Mouse (Mus musculus): ENCODE measurements around the gene Gm19426. TPM values are rescaled to one million over a fixed set of nuclear protein-coding genes. Genes with fewer than 3 reads are reported as not detected.
A peak's percentile ranks its signal among the peaks of the same experiment; 100 is the strongest.

Gene Gm19426
- polyA plus RNA-seq, 1 experiment from 2014 or later = 6.7 TPM

DNA sequence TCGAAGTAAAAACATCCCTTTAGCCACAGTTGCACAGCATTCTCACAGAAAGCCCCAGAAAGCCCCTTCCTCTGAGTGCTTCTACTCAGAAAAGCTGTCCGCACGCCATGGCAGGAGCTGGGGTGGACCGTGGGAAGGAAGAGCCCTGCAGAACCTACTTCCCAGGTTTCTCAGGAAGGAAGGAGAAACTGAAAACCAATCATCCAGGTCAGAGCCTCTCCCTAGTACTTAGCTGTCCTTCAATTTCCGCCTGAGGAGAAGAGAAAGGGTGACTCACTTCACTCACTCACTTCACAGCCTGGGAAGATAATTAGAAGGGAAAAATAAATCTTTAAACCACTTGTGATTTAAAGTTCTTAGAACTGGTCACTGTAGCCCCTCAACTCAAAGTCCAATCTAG, 39.1 kb downstream of the Gm19426 start:
- Histone ChIP-seq H3K9ac (ENCODE audit: low read depth, low read length) (no peak overlapping the region), H3K4me2 (ENCODE audit: low read length) (no peak overlapping the region), H3K27me3 (replicated peaks; ENCODE audit: control insufficient read depth, insufficient read depth, low read length) (no peaks in the 10 kb centered on the region), H3K36me3 (ENCODE audit: control insufficient read depth, insufficient read depth, low read length) (peaks cover 8% of the 10 kb centered on the region), H3K4me3 (ENCODE audit: low read length) (no peak overlapping the region), H3K27ac (ENCODE audit: low read depth, low read length) (no peak overlapping the region), H3K9me3 (ENCODE audit: control insufficient read depth, low read length) (no peaks in the 10 kb centered on the region), H3K4me1 (ENCODE audit: control insufficient read depth, insufficient read depth, low read depth, low read length) (peaks cover 3% of the 10 kb centered on the region; the same call in 1 of the 2 replicates)
- no peak for ATAC-seq
- 76% methylated on average over 5 of the region's 5 CpGs for WGBS

DNA sequence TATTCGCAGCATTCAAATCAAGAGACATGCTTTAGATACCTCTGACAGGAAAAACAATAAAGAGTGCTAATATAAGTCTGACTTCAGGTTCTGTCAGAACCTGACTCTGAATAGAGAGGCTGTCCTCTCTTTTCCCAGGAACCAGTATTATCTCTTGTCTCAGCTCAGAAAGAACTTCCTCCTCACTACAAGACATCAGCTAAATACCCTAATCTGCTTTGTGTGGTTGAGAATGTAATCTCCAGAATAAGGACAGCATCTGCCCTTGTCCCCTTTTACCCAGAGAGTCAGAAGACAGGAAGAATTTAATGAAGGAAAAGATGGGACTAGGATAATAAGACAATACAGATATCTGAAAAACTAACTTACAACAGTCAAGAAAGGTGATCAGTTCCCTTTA, 40.0 kb downstream of the Gm19426 start:
- WGBS = 93% methylated on average over 1 of the region's 1 CpGs
- H3K36me3 ChIP-seq (ENCODE audit: control insufficient read depth, insufficient read depth, low read length) = peaks cover 8% of the 10 kb centered on the region
- no peak for ATAC-seq

DNA sequence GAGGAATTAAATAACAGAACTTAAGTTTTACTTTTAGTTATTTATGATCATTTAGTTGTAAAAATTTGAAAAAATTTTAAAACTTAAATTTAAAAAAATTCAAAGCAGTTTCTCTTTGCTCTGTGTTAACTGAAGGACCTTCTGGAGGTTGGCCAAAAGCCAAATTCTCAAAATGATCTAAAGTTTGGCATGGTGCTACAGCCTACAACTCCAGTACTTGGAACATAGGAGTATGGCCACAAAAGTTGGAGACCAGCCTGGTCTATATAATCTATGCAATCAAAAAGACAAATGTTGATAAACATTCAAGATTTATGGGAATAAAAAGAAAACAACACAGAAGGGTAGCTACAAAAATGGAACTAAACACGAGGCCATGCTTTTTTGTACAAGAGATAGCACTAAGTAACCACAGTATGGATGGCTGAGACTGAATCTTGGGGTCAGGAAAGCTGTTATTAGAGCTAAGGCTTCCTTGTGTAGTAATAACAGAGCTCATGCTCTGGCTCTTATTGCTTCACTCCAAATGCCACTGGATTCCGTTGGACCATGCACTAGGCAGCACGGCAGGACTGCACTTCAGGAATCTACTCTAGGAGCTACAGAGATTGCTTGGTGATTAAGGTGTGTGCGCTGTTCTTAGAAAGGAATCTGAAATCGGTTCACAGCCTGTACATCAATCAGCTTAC, 48.3 kb downstream of the Gm19426 start:
- Histone ChIP-seq H3K36me3 (ENCODE audit: control insufficient read depth, insufficient read depth, low read length) (peaks cover 37% of the 10 kb centered on the region), H3K9ac (ENCODE audit: low read depth, low read length) (no peak overlapping the region), H3K4me1 (ENCODE audit: control insufficient read depth, insufficient read depth, low read depth, low read length) (no peaks in the 10 kb centered on the region), H3K9me3 (ENCODE audit: control insufficient read depth, low read length) (no peaks in the 10 kb centered on the region), H3K27ac (ENCODE audit: low read depth, low read length) (no peak overlapping the region), H3K4me2 (ENCODE audit: low read length) (no peak overlapping the region), H3K4me3 (ENCODE audit: low read length) (no peak overlapping the region), H3K27me3 (replicated peaks; ENCODE audit: control insufficient read depth, insufficient read depth, low read length) (no peaks in the 10 kb centered on the region)
- ATAC-seq = no peak
- WGBS = 92% methylated on average over 5 of the region's 5 CpGs

More for the DNA sequence above, 40.0 kb downstream of the Gm19426 start:
- Histone ChIP-seq H3K9me3 (ENCODE audit: control insufficient read depth, low read length) (no peaks in the 10 kb centered on the region), H3K27ac (ENCODE audit: low read depth, low read length) (no peak overlapping the region), H3K9ac (ENCODE audit: low read depth, low read length) (no peak overlapping the region), H3K4me3 (ENCODE audit: low read length) (no peak overlapping the region), H3K4me2 (ENCODE audit: low read length) (no peak overlapping the region), H3K27me3 (replicated peaks; ENCODE audit: control insufficient read depth, insufficient read depth, low read length) (no peaks in the 10 kb centered on the region), H3K4me1 (ENCODE audit: control insufficient read depth, insufficient read depth, low read depth, low read length) (peaks cover 3% of the 10 kb centered on the region; the same call in 1 of the 2 replicates)

MicroRNAs within 50 kb of the gene (microRNA counts, 519-probe panel; counts per million panel counts)
- 4,207 counts per million, percentile 98 among the panel's probes with 10 or more counts for microRNA mmu-miR-130a

Small RNA genes within 50 kb of the gene (microRNA-seq; reads per million reads assigned to microRNA genes)
- gene Mir130a = 25,227 reads per million, percentile 98 among the genes with 10 or more reads in this experiment

Other genes starting within 250 kb of the Gm19426 start
- gene Ctnnd1, start 92.9 kb downstream of the Gm19426 start, polyA plus RNA-seq (2015; fragmentation: Nextera tagmentation; extraction: Ambion mirVana) = 24.4 and 31.8 TPM in 2 replicates
- gene Btbd18, start 84.6 kb downstream of the Gm19426 start, polyA plus RNA-seq (2015; fragmentation: Nextera tagmentation; extraction: Ambion mirVana) = 0.26 and 0.44 TPM in 2 replicates
- 184 and 198 TPM in 2 replicates for gene Selenoh, start 72.9 kb downstream of the Gm19426 start, polyA plus RNA-seq (2015; fragmentation: Nextera tagmentation; extraction: Ambion mirVana)
- gene Gm28635, start 65.6 kb downstream of the Gm19426 start, polyA plus RNA-seq (2015; fragmentation: Nextera tagmentation; extraction: Ambion mirVana) = not detected in 2 replicates
- 50.7 and 51.3 TPM in 2 replicates for gene Med19, start 65.3 kb downstream of the Gm19426 start, polyA plus RNA-seq (2015; fragmentation: Nextera tagmentation; extraction: Ambion mirVana)
- gene Tmx2, start 64.5 kb downstream of the Gm19426 start, polyA plus RNA-seq (2015; fragmentation: Nextera tagmentation; extraction: Ambion mirVana) = 342 and 364 TPM in 2 replicates
- gene Zdhhc5, start 28.5 kb downstream of the Gm19426 start, polyA plus RNA-seq (2015; fragmentation: Nextera tagmentation; extraction: Ambion mirVana) = 15.2 and 18.2 TPM in 2 replicates
- 18.7 and 20.5 TPM in 2 replicates for gene Clp1, start 16.3 kb downstream of the Gm19426 start, polyA plus RNA-seq (2015; fragmentation: Nextera tagmentation; extraction: Ambion mirVana)
- gene Ypel4, start 9.6 kb downstream of the Gm19426 start, polyA plus RNA-seq (2015; fragmentation: Nextera tagmentation; extraction: Ambion mirVana) = 16.9 and 19.9 TPM in 2 replicates
- gene Serping1, start 31.8 kb upstream of the Gm19426 start, polyA plus RNA-seq (2015; fragmentation: Nextera tagmentation; extraction: Ambion mirVana) = 40.8 and 42.3 TPM in 2 replicates
- 26.1 and 27.8 TPM in 2 replicates for gene Ube2l6, start 55.2 kb upstream of the Gm19426 start, polyA plus RNA-seq (2015; fragmentation: Nextera tagmentation; extraction: Ambion mirVana)
- gene Smtnl1, start 79.0 kb upstream of the Gm19426 start, polyA plus RNA-seq (2015; fragmentation: Nextera tagmentation; extraction: Ambion mirVana) = not detected in 2 replicates
- 76.5 and 83.2 TPM in 2 replicates for gene Timm10, start 83.3 kb upstream of the Gm19426 start, polyA plus RNA-seq (2015; fragmentation: Nextera tagmentation; extraction: Ambion mirVana)
- gene Slc43a1, start 95.2 kb upstream of the Gm19426 start, polyA plus RNA-seq (2015; fragmentation: Nextera tagmentation; extraction: Ambion mirVana) = 1.5 and 1.6 TPM in 2 replicates
- 3.0 and 4.5 TPM in 2 replicates for gene Rtn4rl2, start 143.1 kb upstream of the Gm19426 start, polyA plus RNA-seq (2015; fragmentation: Nextera tagmentation; extraction: Ambion mirVana)
- gene Slc43a3, start 192.9 kb upstream of the Gm19426 start, polyA plus RNA-seq (2015; fragmentation: Nextera tagmentation; extraction: Ambion mirVana) = 5.4 and 5.7 TPM in 2 replicates
- gene Prg2, start 236.8 kb upstream of the Gm19426 start, polyA plus RNA-seq (2015; fragmentation: Nextera tagmentation; extraction: Ambion mirVana) = 0.45 TPM in 1 of 2 replicates, not detected in the other
- gene Prg3, start 244.6 kb upstream of the Gm19426 start, polyA plus RNA-seq (2015; fragmentation: Nextera tagmentation; extraction: Ambion mirVana) = not detected in 2 replicates